Mouse (Mus musculus) thymus, postnatal 25 days (tissue): ENCODE results near the gene Slc38a3.

ENCODE experiments used
- DNase-seq: peaks from one replicate; pipeline ENCODE4 v3.0.0; 2022

The Slc38a3 gene

DNA sequence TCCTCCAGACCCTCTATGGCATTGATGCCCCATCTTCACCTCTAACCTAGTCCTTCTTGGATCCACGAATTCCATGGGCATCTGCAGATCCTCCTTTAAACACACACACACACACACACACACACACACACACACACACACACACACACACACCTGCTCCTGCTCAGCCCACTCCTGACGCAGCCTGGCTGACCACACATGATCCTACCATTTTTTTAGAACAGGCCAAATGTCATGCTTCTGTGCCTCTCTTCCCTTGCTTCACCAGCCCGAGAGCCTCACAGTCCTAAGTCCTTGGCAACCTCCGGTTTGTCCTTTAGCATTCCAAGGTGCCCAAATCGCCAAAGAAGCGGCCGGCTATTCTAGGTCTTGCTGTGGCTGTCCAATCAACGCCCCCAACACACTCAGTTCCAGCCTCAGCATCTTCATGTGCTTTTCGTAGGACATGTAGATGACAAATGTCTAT is at the start of gene Slc38a3:
Gene Slc38a3 (minus strand): TSS at position 51 of the 466 bp plus-strand sequence.
- no peak for DNase-seq

DNA sequence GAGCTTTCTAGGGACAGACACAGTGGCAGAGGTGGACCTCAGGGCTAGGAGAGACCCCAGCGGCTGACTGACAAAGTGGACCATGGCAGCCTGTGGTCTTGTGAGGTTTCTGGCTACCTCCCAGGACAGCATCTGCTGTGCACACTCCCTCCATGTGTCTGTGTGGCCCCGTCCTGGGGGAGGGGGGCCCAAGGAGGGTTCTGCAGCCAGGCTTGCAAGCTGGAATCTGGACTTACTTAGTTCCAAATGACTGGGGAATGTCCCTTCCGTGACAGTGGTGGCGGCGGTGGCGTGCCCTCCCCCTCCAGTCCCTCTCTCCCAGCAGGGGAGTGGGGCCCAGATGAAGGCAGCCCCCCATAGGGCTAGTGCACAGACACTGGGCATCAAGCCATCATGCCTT is 47.6 kb upstream of the Slc38a3 start:
- no peak for DNase-seq

DNA sequence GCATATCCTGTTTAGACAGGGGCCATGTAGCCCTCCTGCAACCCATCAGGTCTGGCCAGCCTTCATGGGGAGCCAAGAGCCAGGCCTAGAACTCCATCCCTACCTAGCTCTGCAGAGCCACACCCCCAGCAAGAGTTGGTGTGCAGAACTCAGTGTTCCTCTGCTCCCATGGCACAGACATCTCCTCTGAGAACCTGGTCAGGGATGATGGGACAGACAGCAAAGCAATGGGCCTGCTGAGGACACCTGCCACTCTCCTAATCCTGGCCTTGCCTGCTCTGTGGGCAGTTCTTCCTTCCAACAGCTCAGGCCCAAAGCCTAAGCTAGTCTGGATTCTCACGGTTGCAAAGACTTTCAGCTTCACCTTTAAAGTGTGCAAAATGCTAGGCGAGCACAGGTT is 46.3 kb upstream of the Slc38a3 start:
- DNase-seq = no peak

DNA sequence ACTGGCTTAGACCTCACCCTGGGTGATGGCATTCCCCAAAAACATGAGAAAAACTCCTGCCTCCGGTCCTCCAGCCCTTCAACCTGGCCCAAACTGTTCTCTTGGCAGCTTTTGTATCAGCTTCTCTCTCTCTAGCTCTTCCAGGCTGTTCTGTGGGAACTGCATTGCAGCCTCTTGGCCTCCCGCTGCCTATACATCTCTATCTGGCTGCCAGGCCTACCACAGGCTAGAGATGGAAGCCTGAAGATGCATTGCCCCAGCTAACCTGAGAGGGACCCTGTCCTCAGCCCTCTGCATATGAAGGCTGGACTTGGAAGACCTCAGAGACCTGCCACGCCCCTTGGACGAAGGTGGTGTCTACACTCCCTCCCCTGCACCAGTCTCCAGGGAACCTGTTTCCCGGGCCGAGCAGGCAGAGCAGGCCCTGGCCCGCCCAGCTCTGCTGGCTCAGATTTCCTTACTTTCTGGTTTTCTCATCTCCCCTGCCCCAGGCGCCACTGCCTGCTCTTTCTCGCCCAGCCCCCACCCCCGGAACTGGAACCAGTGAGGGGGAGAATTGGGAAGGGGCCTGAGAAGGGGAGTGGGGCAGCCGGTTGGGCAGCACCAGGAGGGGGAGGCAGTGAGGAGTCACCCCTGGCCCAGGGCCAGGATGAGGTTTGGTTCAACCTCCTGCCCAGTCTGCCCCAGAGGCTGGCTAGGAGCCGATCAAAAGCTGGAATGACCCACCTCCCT is 45.1 kb upstream of the Slc38a3 start:
- no peak for DNase-seq

DNA sequence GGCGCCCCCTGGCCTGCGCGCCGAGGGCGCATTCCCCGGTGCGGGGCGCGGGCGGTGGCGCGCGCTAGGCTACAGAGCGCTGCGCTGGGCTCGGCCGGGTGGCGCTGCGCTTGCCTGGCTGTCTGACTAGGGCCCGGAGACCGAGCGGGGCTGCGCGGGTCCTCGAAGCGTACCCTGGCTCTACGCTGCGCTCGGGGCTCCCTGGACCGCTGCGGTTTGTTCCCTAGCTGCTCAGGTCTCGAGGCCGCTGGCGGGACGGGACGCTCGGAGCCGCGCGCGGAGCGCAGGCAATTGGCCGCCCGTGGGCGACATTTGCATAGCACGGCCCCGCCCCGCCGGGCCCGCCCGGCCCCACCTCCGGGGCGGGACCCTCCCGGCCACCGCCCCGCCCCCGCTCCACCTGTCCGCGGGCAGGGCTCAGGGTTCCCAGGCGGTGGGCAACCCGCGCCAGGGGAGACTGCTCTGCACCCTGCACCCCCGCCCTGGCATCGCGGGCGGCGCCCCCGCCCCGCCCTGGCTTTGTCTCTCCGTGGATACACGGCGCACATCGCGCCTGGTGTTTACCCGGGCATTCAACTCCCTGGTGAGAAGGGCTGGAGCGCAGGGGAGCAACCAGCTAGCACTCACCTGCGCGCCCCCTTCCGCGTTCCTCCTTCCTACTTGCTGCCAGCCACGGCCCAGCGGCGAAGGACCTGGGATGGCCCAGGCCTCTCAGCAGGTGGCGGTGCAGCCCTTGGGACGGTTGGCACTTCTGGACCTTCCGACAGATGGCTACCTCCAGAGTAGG is 40.6 kb upstream of the Slc38a3 start, which contains the start of gene Sema3f:
Gene Sema3f (minus strand): TSS at position 779 of the 787 bp plus-strand sequence.
- peak; percentile 86 for DNase-seq

DNA sequence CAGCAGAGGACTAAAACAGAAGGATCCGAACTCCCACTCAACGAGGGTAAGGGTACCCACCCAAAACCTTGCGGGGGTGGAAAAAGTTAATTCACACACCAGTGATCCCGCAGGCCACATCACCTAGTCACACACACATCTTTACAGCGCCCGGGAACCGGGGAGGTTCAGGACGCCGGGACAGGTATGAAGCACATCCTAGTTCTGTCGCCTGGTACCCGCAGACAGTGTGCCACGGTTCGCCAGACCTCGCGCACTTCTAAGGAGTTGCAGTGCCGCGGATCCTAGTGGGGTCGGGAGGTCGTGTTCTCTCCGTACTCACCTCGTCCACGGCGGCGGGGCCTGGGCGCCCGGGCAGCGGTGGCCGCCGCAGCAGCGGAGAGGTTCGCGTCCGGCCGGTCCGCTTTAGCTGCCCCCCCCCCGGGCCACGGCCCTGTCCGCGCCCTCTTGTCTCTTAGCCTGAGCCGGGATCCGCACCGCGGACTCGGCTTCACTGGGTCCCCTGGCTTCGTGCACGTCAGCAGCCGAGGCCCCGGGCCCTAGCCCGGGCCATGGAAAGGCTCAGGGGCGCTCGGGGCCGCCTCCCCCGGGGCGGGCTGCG is 39.9 kb upstream of the Slc38a3 start:
- peak; percentile 24 for DNase-seq

DNA sequence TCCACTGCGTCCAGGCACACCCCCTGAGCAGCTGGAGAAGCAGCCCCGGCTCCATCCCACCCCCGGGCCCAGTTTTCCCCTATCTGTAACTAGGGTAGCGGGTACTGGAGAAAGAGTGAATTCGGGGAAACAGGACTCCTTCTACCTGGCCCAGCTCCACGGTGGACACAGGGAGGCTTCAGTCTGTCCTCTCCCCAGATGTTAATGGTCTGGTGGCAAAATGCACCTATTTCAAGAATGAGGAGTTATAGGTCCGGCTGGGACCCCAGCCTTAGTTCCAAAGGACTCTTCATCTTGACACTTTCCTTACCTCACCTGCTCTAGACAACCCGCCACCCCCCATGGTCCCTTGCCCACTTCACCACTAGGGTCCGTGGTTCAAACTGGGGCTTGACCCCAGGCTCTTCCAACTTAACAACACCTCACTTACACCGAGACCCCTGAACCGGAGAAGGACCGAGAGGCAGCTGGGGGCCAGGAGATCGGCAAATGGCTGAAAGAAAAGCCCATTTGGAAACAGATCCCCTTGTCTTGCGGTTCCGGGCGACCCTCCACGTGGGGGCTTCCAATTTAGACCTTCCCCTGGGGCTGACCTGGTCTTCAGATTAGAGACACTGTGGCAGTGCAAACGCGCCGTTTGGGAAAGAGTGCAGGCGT is 39.2 kb upstream of the Slc38a3 start:
- DNase-seq = no peak

DNA sequence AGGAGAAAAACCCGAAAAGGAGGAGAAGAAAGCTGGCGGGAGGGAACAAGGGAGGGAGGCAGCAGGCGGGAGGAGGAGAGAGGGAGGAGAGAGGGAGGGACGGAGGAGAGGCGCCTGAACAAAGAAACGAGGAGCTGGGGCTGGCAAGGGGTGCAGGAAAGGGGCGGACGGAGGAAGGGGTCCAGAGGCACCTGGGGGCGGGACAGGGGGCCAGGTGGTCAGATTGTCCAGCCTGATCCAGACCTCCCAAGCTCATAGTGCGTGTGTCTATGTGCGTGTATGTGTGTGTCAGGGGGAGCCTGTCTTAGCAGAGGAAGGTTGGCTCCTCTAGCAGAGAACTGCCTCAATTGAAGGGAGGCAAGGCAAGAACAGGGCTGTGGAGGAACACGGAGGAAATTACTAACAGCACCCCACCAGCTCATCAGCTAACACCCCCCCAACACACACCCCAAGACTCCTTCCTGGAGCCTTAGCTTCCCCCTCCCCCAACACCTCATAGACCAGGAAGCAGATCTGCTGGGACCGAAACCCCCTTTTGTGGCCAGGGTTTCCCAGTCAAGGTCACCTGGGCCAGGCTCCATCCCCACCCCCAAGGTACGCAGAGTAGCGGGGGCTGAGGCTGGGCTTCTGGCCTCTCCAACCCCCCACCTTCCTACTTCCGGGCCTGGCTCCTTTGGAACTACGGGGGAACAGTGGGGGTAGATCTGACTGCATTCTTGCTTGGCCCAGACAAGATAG is 38.5 kb upstream of the Slc38a3 start:
- no peak for DNase-seq

DNA sequence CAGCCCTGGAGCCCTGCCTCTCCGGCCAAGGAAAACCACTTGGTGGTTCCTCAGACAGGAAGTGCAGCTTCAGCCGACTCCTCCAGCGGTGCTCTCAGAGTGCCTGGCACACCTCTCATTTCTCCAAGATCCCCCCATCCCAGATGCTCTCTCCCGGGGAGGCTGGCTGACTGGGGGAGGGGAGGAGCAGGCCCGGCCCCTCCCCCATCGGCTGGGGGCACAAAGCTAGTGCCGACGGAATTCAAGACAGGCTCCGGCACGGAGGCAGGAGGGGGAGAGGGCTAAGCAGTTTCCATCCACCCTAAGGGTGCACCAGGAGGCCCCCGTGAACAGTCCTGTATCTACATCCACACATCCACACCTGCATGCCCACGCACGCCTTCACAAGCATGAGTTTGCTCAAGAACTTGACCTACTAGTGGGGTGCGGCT is 37.5 kb upstream of the Slc38a3 start:
- DNase-seq = no peak

DNA sequence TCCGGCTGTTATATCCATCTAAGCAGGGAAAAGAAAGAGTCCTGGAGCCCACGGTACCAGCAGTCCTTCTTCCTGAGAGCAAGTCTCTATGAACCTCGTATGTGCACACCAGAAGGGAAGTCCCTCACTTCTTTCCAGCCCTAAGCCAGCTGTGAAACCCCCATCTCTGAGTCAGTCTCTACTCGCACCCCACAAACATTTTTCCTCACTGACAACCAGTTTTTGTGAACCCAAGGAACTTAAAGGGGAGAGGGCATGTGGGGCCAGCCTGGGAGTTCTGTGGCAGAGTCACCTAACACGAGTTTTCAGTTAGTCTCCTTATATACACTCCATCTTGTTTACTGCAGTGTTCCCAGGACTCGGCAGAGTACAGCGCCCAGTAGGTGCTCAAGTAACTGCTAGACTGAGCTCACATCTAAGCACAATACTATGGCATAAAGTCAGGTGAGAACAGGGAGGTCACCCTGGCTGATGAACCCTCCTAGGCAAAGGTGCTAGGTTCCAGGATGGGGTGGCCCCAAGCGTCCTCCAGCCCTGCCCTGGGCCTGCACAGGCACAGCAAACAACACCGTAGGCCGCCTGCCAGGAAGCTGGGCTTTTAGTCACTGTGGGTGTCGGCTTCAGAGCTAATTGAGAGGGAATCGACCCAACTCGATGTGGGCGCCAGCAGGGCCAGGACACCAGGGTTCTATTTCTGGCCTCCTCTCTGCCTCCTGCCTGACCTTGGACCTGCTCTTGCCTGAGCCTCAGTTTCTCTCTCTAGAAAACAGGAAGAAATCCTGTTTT is 34.2 kb upstream of the Slc38a3 start:
- no peak for DNase-seq

DNA sequence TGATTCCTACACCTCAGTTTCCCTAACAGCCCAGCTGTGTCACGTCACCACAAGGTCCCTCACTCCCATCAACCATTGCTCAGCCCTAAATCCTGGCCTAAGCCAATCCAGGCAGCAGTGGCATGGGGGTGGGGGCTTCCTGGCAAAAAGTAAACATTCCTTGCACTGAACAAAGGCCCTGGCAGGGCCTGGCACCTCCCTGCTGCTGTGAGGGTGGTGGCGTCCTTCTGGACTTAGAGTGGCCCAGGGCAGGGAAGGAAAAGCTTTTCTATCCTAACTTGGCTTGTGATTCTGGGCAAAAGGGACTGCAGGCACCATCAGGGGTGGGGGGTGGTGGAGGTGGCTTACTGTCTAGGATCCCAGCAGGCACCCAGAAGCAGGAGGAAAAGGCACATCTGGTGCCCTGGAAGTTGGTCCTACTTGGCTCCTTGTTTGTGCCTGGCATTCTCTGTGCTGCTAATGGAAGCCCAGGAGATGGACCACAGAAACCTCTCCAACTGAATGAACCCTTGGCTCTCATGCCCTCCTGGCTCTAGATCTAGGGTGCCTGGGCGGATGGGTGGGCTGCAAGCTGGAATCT is 33.4 kb upstream of the Slc38a3 start:
- no peak for DNase-seq

DNA sequence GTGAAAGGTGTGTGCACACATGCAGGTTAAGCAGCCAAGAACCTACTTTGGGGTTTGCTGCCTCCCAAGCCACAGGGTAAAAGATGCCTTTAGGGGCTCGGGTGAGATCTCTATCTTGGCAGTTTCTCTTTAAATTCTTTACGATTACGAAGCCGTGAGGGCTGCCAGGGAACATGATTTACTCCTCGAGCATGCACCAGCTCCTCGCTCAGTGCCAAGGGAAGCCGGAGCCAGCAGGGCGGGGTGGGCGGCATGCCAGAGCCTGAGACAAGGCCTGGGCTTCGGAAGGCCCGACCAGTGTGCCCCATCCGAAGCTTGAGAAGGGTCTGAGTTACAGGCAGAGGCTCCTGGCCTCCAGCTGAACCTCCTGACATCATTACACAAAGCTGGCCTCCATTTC is 32.3 kb upstream of the Slc38a3 start:
- no peak for DNase-seq

DNA sequence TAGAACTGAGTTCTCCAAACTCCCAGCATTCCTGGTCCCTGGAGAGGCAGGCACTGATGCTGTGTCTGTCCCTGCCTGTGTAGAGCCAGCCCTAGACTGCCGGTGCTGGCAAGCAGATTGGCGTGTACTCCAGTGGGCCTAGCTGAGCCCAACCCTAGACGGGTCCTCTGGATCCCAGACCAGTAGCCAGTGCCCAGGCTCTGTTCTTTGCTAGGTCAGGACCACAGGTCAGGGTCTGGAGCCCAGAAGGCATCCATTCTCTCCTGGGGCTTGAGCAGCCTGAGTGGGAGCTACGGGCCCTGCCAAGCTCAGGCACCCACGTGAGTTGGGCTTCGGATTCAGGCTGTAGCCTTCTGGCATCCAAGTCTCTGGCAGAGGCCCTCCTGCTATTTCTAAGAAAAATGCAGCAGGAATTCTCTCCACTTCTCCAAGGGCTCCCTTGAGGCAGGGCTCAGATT is 30.8 kb upstream of the Slc38a3 start:
- no peak for DNase-seq

DNA sequence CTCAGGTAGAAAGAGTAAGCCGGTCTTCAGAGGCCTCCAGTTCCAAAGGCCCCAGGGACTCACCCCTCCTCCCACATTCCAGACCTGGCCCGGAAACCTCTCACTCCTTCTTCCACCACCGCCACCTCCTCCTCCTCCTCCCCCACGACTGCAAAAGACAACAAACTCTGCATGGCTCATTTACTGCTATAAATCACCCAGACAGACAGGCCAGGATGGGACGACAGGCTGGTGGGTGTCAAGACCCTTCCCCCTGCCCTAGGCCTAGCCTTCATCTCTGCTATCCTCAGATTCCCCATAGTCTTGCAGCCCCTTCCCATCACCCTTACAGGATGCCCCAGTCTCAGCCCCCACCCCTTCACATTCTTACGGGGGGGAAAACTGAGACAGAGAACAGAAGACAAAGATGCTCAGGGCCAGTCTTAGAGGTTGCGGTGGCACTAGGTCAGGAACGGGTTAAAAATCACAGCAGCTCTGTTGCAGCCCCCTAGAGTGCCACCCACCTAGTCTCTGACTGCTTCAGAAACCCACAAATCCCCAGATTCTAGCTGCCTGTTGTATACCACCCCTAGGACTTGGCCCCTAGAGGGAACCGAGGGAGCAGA is 30.1 kb upstream of the Slc38a3 start:
- DNase-seq = no peak

DNA sequence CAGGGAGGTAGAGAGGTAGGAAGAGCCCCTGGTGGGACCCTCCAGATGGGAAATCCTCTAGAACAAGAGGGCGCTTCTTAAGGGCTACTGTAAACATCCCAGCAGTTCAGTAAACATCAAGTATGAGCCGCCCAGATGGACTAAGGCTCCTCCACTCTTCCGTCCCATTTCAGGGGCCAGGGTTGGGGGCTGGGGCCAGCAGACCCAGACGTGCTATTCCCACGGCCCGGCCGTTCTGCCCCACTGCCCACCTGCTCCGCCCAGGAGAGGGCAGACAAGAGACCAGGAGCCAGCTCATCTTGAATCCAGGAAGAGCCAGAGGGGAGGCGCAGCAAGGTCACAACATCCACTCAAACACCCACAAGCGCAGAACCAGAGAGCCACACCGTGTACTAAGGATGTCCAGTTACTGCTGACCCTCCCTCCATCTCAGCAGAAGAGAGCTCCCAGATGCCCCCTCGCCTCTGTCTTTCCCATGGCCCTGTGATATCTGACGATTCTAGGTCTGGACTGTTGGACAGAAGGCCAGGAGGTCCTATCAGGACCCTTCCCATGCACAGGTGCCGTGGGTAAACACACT is 29.4 kb upstream of the Slc38a3 start:
- no peak for DNase-seq

DNA sequence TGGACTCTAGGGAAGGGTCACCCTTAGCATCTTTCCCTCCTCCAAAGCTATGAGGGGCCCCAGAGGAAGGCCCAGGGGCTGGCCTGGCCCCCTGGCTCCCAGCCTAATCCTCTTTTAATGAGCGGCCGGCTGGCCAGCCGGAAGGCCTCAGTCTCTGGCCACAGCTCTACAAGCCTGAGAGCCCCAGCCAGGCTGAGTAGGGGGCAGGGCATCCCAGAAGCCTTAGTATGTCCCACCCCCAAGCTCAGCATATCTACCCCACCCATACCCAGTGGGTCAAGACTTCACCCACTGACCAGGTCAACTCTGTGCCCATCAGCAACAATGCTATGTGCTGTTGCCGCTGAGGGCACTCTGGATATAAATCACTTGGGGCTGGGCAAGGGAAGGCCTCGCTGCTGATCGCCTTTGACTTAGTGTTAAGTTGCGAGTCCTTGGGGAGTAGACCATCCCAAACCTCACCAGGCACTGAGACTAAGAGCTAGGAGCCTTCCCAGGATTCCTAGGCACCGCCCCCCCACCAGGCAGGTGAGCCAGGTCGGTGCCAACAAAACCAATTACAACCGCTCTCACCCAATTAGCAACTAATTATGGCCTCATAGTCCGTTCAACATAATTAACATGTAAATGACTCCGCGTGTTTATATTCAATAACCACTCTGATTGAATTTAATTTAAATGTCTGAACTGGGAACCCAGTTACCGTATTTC is 28.6 kb upstream of the Slc38a3 start:
- DNase-seq = no peak

DNA sequence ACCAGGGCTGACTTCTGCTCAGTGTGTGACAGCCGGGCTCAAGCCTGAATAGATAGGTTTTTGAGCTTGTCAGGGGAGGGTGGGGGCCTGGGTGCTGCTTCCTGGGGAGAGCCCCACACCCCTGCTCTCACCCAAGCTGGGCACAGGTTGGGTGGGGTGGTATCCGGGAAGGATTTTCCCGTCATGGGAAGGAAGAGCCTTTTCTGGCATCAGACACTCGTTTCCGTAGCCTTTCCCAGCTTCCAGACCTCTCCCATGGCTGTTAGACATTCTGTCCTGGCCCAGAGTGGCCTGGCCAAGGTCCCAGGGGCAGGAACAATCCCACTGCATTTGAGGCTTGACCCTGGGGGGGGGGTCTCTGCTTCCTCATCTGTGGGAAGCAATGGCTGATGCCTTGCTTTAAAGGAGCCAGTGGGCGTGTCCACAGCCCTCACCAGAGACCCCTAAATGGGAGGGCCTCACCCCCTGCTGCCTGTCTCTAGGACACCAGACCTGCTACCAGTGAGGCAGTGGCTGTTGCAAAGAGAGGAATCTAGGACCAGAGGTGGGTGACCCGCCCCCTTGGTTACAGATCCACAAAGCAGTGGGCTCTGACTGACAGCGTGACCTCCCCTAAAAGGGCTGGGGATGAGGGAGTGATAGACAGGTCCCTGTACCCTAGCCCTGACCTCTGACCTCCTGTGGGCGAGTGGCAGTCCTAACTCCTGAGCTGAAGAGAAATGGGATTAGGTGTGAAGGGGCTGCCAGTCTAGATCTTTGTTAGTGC is 27.7 kb upstream of the Slc38a3 start:
- DNase-seq = no peak

DNA sequence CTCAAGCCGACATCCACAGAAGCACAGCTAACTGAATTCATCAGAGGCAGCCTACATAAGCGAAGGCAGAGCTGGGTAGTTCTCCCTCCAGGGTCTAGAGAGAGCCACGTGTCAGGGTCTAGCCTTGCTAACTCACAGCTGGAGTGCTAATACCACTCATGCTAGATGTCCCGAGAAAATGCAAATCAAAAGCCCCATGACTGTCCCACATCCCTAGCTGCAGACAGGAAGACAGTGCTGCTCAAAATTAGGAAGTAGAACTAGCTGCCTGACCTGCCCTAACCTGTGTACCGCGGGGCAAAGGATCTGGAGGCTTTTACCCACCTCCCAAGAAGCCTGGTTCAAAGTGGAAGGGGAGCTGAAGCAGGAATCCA is 26.8 kb upstream of the Slc38a3 start:
- DNase-seq = no peak
